21 mouse cellular contexts compared by ENCODE assay signal in genomic region chr8:122118536-122118935, GRCm38 (mm10).
DNase-seq lines count a peak whose midpoint lies in the region; ATAC-seq and TF ChIP-seq lines count a peak whose summit lies in the region.
"Had no signal": no experiment of that assay in that cellular context is flagged by ENCODE, and none has a peak within 500 bp of the region (broad histone marks: within the 10 kb centered on the region; RNA-seq: fewer than 3 reads in every experiment).

No protein-coding gene starts in this region.

- no peak overlapping the region for H3K4me3 ChIP-seq in hindbrain, postnatal 0 days (ENCODE audit: low read length)
- H3K4me3 ChIP-seq in hindbrain, embryonic 13.5 days = no peak overlapping the region
- H3K4me3 ChIP-seq in E14TG2a.4 (replicated peaks; ENCODE audit: low read length) = peak overlapping the region; percentile 43
- H3K4me3 ChIP-seq: hindbrain, embryonic 12.5 days; intestine, embryonic 15.5 days; neural tube, embryonic 12.5 days had no signal

- no peaks in the 10 kb centered on the region for H3K36me3 ChIP-seq in hindbrain, postnatal 0 days (ENCODE audit: insufficient read depth, low read length)
- H3K36me3 ChIP-seq in hindbrain, embryonic 13.5 days = no peaks in the 10 kb centered on the region
- H3K36me3 ChIP-seq in E14TG2a.4 (ENCODE audit: insufficient read depth, low read length) = no peaks in the 10 kb centered on the region
- H3K36me3 ChIP-seq: hindbrain, embryonic 12.5 days; intestine, embryonic 15.5 days; neural tube, embryonic 12.5 days had no signal

- H3K9me3 ChIP-seq in hindbrain, postnatal 0 days (ENCODE audit: low read length) = no peaks in the 10 kb centered on the region
- H3K9me3 ChIP-seq in hindbrain, embryonic 13.5 days = no peaks in the 10 kb centered on the region
- H3K9me3 ChIP-seq in E14TG2a.4 (ENCODE audit: low read length) = no peaks in the 10 kb centered on the region
- H3K9me3 ChIP-seq: hindbrain, embryonic 12.5 days; intestine, embryonic 15.5 days; neural tube, embryonic 12.5 days had no signal

- H3K4me1 ChIP-seq in hindbrain, postnatal 0 days (ENCODE audit: insufficient read depth, low read length) = no peaks in the 10 kb centered on the region
- no peaks in the 10 kb centered on the region for H3K4me1 ChIP-seq in hindbrain, embryonic 13.5 days (replicated peaks)
- peaks cover 32% of the 10 kb centered on the region for H3K4me1 ChIP-seq in E14TG2a.4 (replicated peaks; ENCODE audit: low read depth, low read length)
- H3K4me1 ChIP-seq: intestine, embryonic 15.5 days; neural tube, embryonic 12.5 days had no signal

- no peaks in the 10 kb centered on the region for H3K27me3 ChIP-seq in hindbrain, postnatal 0 days (ENCODE audit: insufficient read depth, low read length)
- peaks cover 7% of the 10 kb centered on the region; the same call in 1 of the 2 replicates for H3K27me3 ChIP-seq in hindbrain, embryonic 13.5 days
- H3K27me3 ChIP-seq in E14TG2a.4 (ENCODE audit: insufficient read depth, low read length) = peaks cover 20% of the 10 kb centered on the region
- H3K27me3 ChIP-seq: hindbrain, embryonic 12.5 days; intestine, embryonic 15.5 days; neural tube, embryonic 12.5 days had no signal

- H3K27ac ChIP-seq in hindbrain, postnatal 0 days = no peak overlapping the region
- no peak overlapping the region for H3K27ac ChIP-seq in hindbrain, embryonic 13.5 days
- H3K27ac ChIP-seq: hindbrain, embryonic 12.5 days; intestine, embryonic 15.5 days; neural tube, embryonic 12.5 days had no signal

- H3K4me2 ChIP-seq in hindbrain, postnatal 0 days (ENCODE audit: low read depth, low read length) = no peak overlapping the region
- no peak overlapping the region for H3K4me2 ChIP-seq in hindbrain, embryonic 13.5 days
- H3K4me2 ChIP-seq: hindbrain, embryonic 12.5 days; intestine, embryonic 15.5 days; midbrain, embryonic 11.5 days; neural tube, embryonic 12.5 days had no signal

- H3K9ac ChIP-seq in hindbrain, postnatal 0 days (replicated peaks; ENCODE audit: low read length) = no peak overlapping the region
- no peak overlapping the region; the same call in 1 of the 2 replicates for H3K9ac ChIP-seq in hindbrain, embryonic 13.5 days
- H3K9ac ChIP-seq: hindbrain, embryonic 12.5 days; intestine, embryonic 15.5 days; liver, postnatal 0 days; neural tube, embryonic 12.5 days had no signal

- 0 out of 2 replicates have a peak, but pooled peaks have one; percentile 30 for ATAC-seq in hindbrain, postnatal 0 days
- no peak for ATAC-seq in hindbrain, embryonic 13.5 days (ENCODE audit: low FRiP score)
- no peak for ATAC-seq in CD4-positive, CD25-positive, alpha-beta regulatory T cell, adult 4 months
- ATAC-seq: forebrain, embryonic 14.5 days; intestine, embryonic 15.5 days; liver, postnatal 0 days had no signal

- WGBS in hindbrain, postnatal 0 days = 54% methylated on average over 15 of the region's 15 CpGs
- 68% methylated on average over 15 of the region's 15 CpGs for WGBS in hindbrain, embryonic 13.5 days

- 0 out of 2 replicates have a peak, but pooled peaks have one; percentile 1 for TF ChIP-seq CTCF in hindbrain, postnatal 0 days (IDR thresholded peaks at IDR 0.05; ENCODE audit: low read depth)
- TF ChIP-seq CTCF in E14TG2a.4 (conservative IDR thresholded peaks at IDR 0.05; ENCODE audit: low read length) = no peak

- peak; percentile 42 to 45 for DNase-seq in cerebellum, postnatal 14 days
- no peak for DNase-seq in cerebellum, postnatal 36 days
- DNase-seq in hindbrain, postnatal 0 days (ENCODE audit: low spot score) = peak; percentile 51
- DNase-seq in gastrocnemius, adult 8-10 months (ENCODE audit: low spot score in 2 of 2) = peak; percentile 33 to 63
- no peak for DNase-seq in layer of hippocampus, adult 8-10 months (ENCODE audit: low spot score in 2 of 2)
- DNase-seq: adrenal gland, adult 2 months; cerebellum, adult 11 months; heart, adult 18-20 months; heart, postnatal 10 days; kidney, postnatal 4 days; liver, postnatal 0 days; right cerebral cortex, adult 18-20 months; thymus, postnatal 14 days had no signal

Comparison
In these comparisons a context has a peak if more than half of its experiments do, and no peak if none do; other contexts are left out.
1. DNase-seq: peak in cerebellum, postnatal 14 days (2 of 2), hindbrain, postnatal 0 days (single experiment) and gastrocnemius, adult 8-10 months (2 of 2); none in cerebellum, postnatal 36 days (0 of 2) and layer of hippocampus, adult 8-10 months (0 of 2).